Mouse (Mus musculus): ENCODE data around the gene Nr4a1. TPM values are rescaled to one million over a fixed set of nuclear protein-coding genes. Genes with fewer than 3 reads are reported as not detected.

The Nr4a1 gene
- polyA plus RNA-seq, 1 experiment from 2014 or later: 8.8 TPM

DNA sequence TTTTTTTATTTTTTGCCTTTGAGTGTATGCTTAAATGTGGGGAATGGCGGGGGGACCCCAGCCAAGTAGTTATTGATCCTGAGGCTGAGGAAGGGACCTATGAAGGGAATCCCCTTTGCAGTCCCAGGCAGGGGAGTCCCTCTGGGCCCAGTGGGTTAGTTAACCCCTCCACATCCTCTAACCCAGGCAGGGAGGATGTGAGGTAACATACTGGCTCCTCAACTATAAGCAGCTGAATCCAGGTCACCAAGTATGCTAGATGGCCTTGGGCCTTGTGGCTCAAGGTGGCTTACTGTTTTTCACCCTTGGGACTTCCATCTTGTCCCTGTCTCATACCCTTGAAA is 6.9 kb upstream of the Nr4a1 start:
- 0 out of 2 replicates have a peak overlapping the region, but pooled peaks have one; percentile 54 for H3K9ac ChIP-seq
- no peak for TF ChIP-seq CTCF (IDR thresholded peaks at IDR 0.05; ENCODE audit: low read depth)
- no peaks in the 10 kb centered on the region for H3K9me3 ChIP-seq (ENCODE audit: low read depth, low read length)
- no peaks in the 10 kb centered on the region for H3K27me3 ChIP-seq (ENCODE audit: insufficient read depth, low read length)
- DNase-seq (no peak), ATAC-seq (ENCODE audit: insufficient read depth) (no peak)
- H3K4me2 ChIP-seq: peak overlapping the region; percentile 64
- H3K36me3 ChIP-seq (ENCODE audit: insufficient read depth): no peaks in the 10 kb centered on the region
- H3K4me1 ChIP-seq (ENCODE audit: insufficient read depth): peaks cover 12% of the 10 kb centered on the region
- peak overlapping the region; percentile 32; the same call in 1 of the 2 replicates for H3K4me3 ChIP-seq (ENCODE audit: low read depth, low read length)
- 80% methylated on average over 1 of the region's 1 CpGs for WGBS
- H3K27ac ChIP-seq (ENCODE audit: low read depth): peak overlapping the region; percentile 89; the same call in 1 of the 2 replicates

DNA sequence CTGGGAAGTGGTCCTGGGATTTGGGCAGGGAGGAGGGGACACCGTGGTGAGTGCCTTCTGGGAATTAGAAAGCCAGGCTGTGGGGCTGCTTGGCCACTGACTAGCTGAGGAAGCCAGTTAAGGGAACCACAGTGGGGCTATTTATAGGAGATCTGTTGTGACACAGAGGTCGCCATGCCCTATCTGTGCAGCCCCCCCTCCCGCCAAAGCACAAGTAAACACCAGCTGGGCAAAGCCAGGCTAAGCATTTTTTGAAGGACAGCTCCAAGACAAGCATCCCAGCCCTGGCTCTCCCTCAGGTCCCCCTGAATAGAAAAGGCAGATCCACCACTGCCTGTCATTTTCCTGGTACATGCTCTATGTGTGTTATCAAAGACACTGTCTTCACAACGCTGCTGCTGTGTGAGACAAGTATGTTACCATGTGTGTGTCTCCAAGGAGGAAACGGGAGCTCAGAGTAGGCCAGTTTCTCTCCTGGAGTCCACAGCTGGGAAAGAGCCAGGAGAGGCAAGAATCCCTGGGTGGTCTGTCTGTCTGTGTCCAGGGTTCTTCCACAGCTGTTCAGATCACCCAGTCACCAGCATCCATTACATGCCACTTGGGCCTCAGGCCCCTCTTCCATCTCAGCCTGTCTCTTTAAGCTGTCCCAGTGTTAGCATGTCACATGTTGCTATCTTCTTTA is 5.9 kb upstream of the Nr4a1 start:
- DNase-seq (peak; percentile 73), ATAC-seq (ENCODE audit: insufficient read depth) (0 out of 2 replicates have a peak, but pooled peaks have one; percentile 6)
- Histone ChIP-seq H3K27me3 (ENCODE audit: insufficient read depth, low read length) (no peaks in the 10 kb centered on the region), H3K9me3 (ENCODE audit: low read depth, low read length) (no peaks in the 10 kb centered on the region), H3K9ac (no peak overlapping the region), H3K4me2 (no peak overlapping the region), H3K27ac (ENCODE audit: low read depth) (peak overlapping the region; percentile 84), H3K4me1 (ENCODE audit: insufficient read depth) (peaks cover 12% of the 10 kb centered on the region), H3K4me3 (ENCODE audit: low read depth, low read length) (no peak overlapping the region), H3K36me3 (ENCODE audit: insufficient read depth) (no peaks in the 10 kb centered on the region)
- TF ChIP-seq CTCF (IDR thresholded peaks at IDR 0.05; ENCODE audit: low read depth): no peak
- 36% methylated on average over 5 of the region's 5 CpGs for WGBS

- no peak overlapping the region for H3K27ac ChIP-seq (ENCODE audit: low read depth)
- DNase-seq: no peak
- H3K36me3 ChIP-seq (ENCODE audit: insufficient read depth): no peaks in the 10 kb centered on the region
- H3K4me3 ChIP-seq (ENCODE audit: low read depth, low read length): no peak overlapping the region
- no peaks in the 10 kb centered on the region for H3K9me3 ChIP-seq (ENCODE audit: low read depth, low read length)
- 75% methylated on average over 9 of the region's 9 CpGs for WGBS
- H3K9ac ChIP-seq: no peak overlapping the region
- no peaks in the 10 kb centered on the region for H3K27me3 ChIP-seq (ENCODE audit: insufficient read depth, low read length)
- peaks cover 12% of the 10 kb centered on the region for H3K4me1 ChIP-seq (ENCODE audit: insufficient read depth)
- no peak overlapping the region for H3K4me2 ChIP-seq
- no peak for ATAC-seq (ENCODE audit: insufficient read depth)
- no peak for TF ChIP-seq CTCF (IDR thresholded peaks at IDR 0.05; ENCODE audit: low read depth)
Measured at GRCm38 (mm10) chr15:101250220-101250800, 3.8 kb upstream of the Nr4a1 start.

DNA sequence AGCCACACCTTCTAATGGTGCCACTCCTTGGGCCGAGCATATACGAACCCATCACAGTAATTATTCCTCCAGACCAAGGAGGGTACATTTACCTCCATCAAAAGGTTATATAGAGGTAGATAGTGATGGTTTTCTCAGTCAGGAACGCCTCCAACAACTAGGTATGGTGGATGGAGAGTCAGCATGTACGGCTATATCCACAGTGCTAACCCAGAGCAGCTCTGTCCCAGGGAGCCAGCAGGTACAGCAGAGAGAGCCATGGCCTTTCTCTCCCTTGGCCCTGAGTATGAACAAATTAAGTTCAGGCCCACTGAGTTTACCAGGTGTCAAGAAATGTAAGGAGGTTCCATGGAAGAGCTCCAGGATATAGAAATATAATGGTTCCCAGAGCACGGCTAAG is 2.1 kb upstream of the Nr4a1 start:
- no peaks in the 10 kb centered on the region for H3K27me3 ChIP-seq (ENCODE audit: insufficient read depth, low read length)
- H3K27ac ChIP-seq (ENCODE audit: low read depth): no peak overlapping the region
- ATAC-seq (ENCODE audit: insufficient read depth) (no peak), DNase-seq (no peak)
- WGBS: 85% methylated on average over 5 of the region's 5 CpGs
- no peak overlapping the region for H3K4me2 ChIP-seq
- no peak overlapping the region for H3K9ac ChIP-seq
- no peaks in the 10 kb centered on the region for H3K9me3 ChIP-seq (ENCODE audit: low read depth, low read length)
- H3K4me1 ChIP-seq (ENCODE audit: insufficient read depth): peaks cover 12% of the 10 kb centered on the region; the same call in 1 of the 2 replicates
- no peak for TF ChIP-seq CTCF (IDR thresholded peaks at IDR 0.05; ENCODE audit: low read depth)
- H3K4me3 ChIP-seq (ENCODE audit: low read depth, low read length): no peak overlapping the region
- H3K36me3 ChIP-seq (ENCODE audit: insufficient read depth): no peaks in the 10 kb centered on the region

DNA sequence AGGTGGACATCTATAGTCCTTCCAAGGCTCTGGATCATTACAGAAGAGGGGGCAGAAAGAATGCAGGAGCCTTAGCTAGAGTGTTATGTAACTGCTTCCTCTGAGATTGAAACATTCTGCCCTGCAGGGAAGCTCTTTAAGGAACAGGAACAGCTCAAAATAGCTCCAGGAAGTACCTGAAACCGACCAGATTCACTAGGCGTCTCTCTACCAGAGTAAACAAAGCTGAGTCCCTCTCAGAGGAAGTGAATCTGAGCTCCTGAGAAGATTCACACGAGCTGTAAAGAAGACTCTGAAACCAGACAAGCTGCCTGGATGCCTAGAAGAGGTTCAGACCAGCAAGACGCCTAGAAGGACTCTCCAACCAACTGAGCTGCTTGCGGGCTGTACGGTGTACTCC is 1.5 kb upstream of the Nr4a1 start:
- no peak for DNase-seq
- no peak for TF ChIP-seq CTCF (IDR thresholded peaks at IDR 0.05; ENCODE audit: low read depth)

DNA sequence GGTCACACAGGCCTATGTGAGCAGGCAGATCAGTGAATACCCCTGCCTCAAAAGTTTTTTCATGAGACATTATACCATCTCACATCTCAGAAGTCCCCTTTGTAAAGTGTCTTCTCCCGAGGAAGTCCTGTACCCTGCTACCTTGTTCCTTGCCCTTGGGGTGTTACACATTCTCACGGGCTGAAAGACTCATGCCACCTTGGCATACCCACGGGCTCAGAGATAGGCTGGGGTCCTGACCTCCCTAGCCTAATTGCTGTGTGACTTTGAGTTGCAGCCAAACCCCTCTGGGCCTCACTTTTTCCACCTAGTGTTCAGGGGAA is 545 bp upstream of the Nr4a1 start:
- H3K9me3 ChIP-seq (ENCODE audit: low read depth, low read length): no peaks in the 10 kb centered on the region
- ATAC-seq (ENCODE audit: insufficient read depth) (peak; percentile 4; the same call in 1 of the 2 replicates), DNase-seq (no peak)
- H3K4me3 ChIP-seq (ENCODE audit: low read depth, low read length): peak overlapping the region; percentile 66
- 25% methylated on average over 3 of the region's 3 CpGs for WGBS
- H3K4me2 ChIP-seq: peak overlapping the region; percentile 88
- H3K27ac ChIP-seq (ENCODE audit: low read depth): no peak overlapping the region
- H3K27me3 ChIP-seq (ENCODE audit: insufficient read depth, low read length): no peaks in the 10 kb centered on the region
- H3K4me1 ChIP-seq (ENCODE audit: insufficient read depth): no peaks in the 10 kb centered on the region
- H3K9ac ChIP-seq: peak overlapping the region; percentile 80
- H3K36me3 ChIP-seq (ENCODE audit: insufficient read depth): no peaks in the 10 kb centered on the region
- TF ChIP-seq CTCF (IDR thresholded peaks at IDR 0.05; ENCODE audit: low read depth): no peak

More for the DNA sequence above, 1.5 kb upstream of the Nr4a1 start:
- no peak overlapping the region for H3K9ac ChIP-seq
- H3K27ac ChIP-seq (ENCODE audit: low read depth): no peak overlapping the region
- 79% methylated on average over 6 of the region's 6 CpGs for WGBS
- no peak for ATAC-seq (ENCODE audit: insufficient read depth)
- no peaks in the 10 kb centered on the region for H3K36me3 ChIP-seq (ENCODE audit: insufficient read depth)
- H3K4me2 ChIP-seq: no peak overlapping the region
- H3K4me3 ChIP-seq (ENCODE audit: low read depth, low read length): no peak overlapping the region
- H3K27me3 ChIP-seq (ENCODE audit: insufficient read depth, low read length): no peaks in the 10 kb centered on the region
- H3K4me1 ChIP-seq (ENCODE audit: insufficient read depth): peaks cover 9% of the 10 kb centered on the region; the same call in 1 of the 2 replicates
- no peaks in the 10 kb centered on the region for H3K9me3 ChIP-seq (ENCODE audit: low read depth, low read length)

- no peak overlapping the region for H3K4me3 ChIP-seq (ENCODE audit: low read depth, low read length)
- no peak overlapping the region for H3K4me2 ChIP-seq
- H3K36me3 ChIP-seq (ENCODE audit: insufficient read depth): no peaks in the 10 kb centered on the region
- H3K27me3 ChIP-seq (ENCODE audit: insufficient read depth, low read length): no peaks in the 10 kb centered on the region
- WGBS: 77% methylated on average over 7 of the region's 7 CpGs
- no peak for DNase-seq
- TF ChIP-seq CTCF (IDR thresholded peaks at IDR 0.05; ENCODE audit: low read depth): no peak
- peaks cover 12% of the 10 kb centered on the region for H3K4me1 ChIP-seq (ENCODE audit: insufficient read depth)
- ATAC-seq (ENCODE audit: insufficient read depth): no peak
- H3K9me3 ChIP-seq (ENCODE audit: low read depth, low read length): no peaks in the 10 kb centered on the region
- H3K27ac ChIP-seq (ENCODE audit: low read depth): no peak overlapping the region
- H3K9ac ChIP-seq: no peak overlapping the region
Measured at GRCm38 (mm10) chr15:101255842-101256462, 1.9 kb downstream of the Nr4a1 start.
